Mouse (Mus musculus) telencephalon, adult 2 months (tissue): ENCODE data around the gene Pdlim1.

Source experiments
- DNase-seq: peaks from one replicate; pipeline ENCODE4 v3.0.0-alpha.2; 2011; ENCODE audit warnings: low read depth, low spot score

Gene Pdlim1

DNA sequence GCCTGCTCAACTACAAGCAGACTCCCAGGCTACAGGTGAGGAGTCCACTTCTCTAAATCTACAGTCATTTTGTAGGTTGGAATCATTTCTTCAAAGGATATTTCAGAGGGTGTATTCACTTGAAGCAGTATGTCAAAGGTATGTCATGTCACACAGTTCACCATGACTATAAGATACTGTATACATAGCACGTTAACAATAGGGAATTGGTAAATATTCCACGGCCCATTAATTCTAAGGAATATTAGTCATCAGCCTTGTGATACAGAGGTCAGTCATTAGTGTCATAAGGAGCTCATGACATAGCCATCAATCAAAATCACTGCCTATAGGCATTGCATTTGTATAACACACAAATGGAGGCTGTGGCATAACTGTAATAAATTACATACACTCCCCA lies 13.1 kb upstream of the Pdlim1 start:
- DNase-seq: no peak

DNA sequence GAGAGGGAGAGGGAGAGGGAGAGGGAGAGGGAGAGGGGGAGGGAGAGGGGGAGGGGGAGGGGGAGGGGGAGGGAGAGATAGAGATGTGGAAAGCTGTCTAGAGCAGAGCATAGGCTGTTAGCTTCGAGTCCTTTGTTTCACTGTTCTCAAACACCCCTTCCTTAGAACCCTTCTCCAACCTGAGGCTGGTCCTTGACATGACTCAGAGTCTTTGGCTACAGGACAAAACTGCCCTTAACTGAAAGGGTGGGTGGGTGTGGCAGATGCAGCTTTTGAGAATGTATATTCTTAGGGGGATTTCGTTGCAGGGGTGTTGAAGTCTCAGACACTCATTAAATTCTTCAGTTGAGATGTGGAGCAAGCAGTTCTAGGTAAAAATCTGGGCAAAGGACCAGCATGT lies 11.8 kb upstream of the Pdlim1 start:
- no peak for DNase-seq

DNA sequence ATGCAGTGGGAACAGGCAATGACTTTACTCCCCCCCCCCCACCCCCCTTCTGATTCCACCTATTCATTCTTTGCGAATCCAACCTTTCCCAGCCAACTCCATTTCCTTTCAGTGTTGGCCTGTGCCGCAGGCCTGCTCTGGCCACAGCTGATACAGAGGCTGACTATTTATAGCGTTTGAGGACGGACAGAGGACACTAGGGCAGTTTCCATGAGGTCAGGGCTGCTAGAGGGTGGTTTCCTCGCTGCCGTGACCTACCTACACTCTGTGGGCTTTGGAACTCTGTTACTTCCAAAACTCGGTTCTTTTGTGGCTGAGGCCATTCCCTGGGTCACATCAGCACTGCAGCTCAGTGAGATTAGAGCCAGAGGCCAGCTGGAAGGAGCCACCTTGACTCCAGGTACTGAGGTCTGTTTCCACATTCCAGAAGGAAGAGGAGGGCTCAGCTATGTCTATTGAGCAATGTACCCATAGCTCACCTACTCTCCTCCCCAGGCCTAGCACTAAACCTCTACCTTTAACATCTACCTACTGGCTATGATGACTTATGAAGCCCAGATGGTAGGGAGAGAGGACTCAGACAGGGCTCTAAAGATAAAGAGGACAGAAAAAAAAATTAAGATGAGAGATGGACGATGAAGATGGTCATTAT lies 6.9 kb upstream of the Pdlim1 start:
- DNase-seq: no peak

DNA sequence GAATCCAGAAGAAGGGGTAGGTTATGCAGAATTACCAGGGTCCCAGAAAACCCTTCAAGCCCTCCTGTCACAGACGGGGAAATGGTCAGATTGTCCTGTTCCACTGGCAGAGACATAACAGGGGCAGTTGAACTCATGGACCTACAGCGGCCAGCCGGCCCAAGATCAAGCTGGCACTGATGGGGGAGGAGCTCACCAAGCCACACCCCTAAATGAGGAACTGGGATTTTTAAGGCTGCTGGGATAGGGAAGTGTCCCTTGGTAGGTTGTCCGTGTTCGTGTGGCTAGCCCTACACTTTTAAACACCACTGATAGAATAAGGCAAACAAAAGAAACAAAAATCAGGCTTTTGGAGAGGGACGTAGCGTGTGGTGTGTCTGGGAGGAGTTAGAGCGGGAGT lies 5.9 kb upstream of the Pdlim1 start:
- DNase-seq: no peak

DNA sequence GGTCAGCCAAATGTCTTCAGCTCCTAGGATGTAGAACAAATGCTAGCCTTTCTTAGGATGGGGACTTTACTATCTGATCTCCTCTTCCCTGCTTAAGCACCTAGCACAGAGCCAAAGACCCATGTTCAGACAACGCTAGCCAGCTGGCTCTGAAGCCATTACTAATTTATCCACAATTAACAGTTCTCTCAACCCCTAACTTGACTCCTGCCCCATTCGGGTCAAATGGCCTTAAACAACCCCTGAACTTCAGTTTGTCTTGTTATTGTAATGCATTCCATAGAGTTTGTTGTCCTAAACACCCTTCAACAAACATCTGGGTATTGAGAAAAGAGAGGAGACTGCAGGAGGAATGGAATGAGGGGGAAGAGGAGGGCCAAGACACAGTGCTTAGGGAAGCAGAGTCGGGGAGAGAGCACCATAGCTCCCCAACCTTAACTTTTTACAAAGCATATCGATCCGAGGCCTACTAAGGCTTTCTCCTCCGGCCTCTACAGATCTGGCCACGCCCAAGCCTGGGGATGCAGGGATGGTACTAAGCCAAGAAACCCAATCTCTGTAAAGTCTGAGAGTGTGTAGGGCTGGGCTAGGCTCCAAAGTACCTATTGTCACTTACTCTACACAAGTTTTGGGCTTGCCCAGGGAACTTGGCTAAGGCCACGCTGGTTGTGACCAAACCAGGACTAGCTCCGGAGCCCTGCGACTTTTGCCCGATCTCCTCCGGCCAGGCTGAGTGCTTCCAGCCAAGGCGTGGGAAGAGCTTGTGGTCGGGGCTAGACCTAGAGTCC lies 4.0 kb upstream of the Pdlim1 start:
- DNase-seq: no peak

DNA sequence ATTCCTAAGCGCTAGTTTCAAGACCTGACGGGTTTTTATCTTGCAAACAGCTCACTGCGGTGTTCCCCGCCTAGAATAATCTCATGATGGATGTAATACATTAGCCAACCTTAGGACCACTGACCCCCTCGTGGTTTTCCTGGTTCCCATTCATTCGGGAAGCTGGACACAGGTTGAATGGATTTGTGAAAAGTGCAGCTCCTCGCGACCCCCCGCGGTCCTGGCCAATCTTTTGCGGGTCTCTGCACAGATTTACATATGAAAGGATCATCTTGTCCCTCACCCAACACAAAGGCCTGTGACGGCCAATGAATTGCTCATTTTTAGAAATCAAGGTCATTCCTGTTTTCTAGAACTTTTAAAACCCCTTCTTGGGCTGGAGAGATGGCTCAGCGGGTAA lies 1.0 kb upstream of the Pdlim1 start:
- DNase-seq: no peak

DNA sequence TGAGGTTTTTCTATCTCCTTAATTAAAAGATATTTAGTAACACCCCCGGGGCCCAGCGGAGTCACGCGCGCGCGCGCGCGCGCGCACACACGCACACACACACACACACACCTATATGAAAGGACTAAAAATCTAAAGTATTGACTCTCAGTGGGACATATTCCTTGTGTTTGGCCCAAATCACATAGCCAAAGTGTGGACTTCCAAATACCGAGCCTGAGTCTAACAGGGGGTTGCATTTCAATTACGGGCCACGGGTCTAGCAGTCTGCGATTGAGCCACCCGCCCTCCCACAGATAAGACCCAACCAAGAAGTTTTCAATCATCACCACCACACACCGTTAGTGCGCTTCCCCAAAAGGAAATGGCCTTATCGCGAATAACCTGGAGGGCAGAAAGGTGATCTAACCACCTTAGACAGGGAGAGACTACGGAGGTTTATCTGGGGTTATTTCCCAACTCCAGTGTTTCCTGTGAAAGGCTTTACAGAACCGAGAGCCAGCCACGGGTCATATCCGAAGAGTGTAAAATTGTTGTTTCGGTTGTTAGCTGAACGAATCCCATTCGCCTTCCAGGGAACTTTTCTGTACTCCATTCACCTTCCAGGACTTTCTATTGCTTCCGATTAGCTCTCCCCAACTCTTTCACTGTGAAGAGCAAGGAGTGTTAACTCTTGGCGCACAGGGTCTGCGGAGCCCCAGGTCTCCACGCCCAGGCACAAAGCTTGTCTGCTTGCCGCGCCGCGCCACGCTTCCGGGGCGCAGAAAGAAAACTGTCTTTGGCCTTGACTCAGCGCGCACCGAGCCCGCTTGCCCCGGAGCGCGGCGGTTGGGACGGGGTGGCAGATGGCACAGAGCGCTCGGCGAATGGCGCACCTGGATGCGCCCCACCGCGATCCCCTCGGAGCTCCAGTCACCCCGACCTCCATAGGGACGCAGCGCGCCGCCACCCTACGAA lies 1.0 kb downstream of the Pdlim1 start:
- DNase-seq: no peak

DNA sequence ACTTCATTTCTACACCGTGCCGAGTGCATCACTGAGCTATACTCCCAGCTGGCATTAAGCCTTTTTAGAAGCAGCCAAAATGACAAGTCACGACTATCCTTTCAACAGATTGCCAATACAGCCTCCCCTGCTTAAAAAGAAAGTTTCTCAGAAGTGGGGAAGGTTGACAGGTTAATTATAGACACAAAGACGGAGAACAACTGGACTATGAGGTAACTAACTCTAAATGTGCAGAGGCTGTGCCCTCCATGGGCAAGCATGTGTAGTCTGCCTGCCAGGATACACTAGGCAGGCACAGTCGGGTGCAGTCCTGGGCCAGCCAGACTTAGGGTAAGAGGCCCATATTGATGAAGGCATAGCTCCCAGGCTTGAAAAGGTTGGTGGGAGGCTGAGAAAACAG lies 2.1 kb downstream of the Pdlim1 start:
- no peak for DNase-seq

DNA sequence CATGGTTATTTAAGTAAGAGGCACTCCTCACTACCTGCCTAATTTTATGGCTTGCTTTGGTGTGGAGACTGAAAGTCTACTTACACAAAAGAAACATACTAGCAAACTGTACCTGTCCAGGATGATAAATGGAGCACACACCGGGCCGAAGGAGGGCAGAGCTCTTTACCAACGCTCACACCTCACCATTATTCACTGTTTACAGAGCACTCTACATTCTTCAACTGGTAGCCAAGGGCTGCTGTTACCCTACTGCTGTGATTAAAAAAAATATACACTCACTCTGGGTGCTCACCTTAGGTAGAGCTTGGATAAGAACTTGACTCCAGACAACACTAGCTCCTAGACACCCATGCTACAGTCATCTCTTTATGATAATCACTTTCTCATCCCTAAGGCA lies 3.1 kb downstream of the Pdlim1 start:
- DNase-seq: no peak

DNA sequence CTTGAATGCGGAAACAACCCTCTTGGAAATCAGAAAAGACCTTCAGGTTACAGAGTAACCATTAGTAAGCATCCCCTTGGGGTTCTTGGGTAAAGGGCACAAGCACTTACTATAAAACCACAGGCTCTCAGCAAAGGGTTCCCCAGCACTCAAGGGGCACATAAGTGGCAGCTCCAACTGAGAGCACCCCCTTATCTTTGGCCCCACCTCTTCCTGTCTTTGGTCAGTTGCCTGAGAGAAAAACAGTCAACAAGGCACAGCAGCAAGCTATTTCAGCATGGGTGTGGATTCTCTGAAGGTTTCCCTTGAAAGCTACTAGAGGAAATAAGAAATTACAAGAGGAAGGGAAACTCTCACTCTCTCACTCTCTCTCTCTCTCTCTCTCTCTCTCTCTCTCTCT lies 4.3 kb downstream of the Pdlim1 start:
- DNase-seq: no peak

DNA sequence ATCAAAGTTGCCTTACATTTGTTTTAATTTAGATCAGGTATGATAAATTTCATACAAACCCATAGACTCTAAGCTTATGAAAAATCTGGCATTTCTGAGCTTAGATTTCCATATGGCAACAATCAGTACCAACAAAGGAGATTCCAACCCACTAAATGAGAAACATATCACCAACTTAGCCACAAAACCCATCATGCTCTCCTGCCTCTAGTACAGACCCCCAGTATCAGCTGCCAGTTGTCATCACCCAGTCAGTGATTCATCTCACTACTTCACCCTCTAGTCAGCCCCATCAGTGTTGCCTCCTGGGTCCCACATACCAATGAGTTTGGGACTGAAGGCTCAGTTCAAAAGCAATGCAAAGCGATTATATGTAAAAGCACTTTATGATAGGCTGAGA lies 12.2 kb downstream of the Pdlim1 start:
- no peak for DNase-seq

DNA sequence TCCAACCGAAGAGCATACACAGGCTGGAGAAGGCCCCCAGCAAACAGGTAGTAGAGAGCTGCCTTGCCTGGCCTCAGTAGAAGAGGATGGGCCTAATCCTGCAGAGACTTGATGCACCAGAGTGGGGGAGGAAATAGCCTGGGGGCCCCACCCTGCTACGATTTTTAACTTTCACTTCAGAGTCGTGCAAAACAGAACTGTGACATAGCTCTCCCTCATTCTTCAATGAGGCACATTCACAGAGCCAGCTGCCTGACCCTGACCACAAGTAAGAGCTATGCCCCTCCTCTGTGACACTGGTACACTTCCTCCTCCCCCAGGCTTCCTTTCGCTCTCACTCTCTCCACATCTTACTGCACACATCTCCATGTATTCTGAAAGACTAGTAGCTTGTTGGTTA lies 14.2 kb downstream of the Pdlim1 start:
- no peak for DNase-seq

DNA sequence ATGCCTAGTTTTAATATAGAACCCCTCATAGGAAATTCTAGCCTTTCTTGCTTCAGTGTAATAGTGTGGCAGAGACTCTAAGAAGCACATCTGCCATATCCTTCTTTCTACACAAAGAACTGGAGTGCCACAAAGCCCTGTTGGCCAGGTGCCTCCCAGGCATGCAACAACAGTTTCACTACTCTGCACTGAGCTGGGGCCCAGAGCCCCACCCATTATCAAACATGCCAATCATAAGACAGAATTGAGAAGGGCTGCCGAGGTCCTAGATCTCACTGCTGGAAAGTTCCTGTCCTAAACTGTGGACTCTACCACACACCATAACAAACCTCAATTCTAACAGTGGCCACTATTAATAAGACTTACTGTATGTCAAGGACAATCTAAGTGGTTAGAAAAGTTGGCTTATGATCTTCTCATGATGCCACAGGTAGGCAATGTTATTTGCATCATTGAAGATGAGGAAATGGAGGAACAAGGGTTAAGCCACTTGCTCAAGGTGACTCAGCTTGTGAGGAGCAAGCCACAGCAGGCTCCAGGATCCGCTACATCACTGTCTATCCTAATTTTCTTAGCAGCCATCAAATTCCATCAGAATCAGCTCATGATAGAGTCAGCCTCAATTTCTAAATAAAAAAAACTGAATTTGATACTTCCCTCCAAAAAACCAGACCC lies 15.1 kb downstream of the Pdlim1 start:
- no peak for DNase-seq

DNA sequence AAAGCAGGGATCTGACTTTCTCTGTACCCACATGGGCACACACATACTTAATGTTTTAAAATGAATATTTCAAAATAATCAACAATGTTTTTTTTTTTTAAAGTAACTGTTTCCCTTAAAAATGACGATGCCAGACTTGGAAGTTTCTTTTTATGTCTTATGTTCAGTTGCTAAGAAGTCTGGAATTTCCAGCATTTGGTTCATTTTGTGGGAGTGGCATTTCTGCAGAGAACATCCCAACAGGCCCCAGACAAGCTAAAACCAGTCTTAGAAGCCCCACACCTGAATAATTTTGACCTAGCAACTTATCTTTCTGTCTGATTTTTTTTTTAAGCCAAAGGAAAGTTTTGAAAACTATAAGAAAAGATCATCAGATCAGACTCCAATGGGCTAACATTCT lies 16.1 kb downstream of the Pdlim1 start:
- no peak for DNase-seq

DNA sequence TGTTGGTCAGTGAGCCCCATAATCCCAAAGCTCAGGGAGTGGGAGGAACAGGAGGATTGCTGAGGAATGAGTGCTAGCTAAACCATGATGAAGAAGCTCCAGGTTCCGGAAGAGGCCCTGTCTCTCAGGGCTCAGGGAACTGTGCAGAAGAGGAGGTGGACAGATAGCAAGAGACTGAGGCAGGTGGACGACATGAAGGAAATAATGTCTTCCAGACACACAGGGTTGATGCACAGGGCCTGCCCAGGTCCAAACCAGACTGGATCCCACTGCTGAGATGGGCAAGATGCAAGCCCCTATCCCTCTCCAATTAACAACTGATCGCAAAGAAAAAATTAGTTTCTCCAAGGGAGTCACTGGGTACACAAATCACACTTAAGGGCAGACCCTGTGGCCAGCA lies 16.9 kb downstream of the Pdlim1 start:
- no peak for DNase-seq

DNA sequence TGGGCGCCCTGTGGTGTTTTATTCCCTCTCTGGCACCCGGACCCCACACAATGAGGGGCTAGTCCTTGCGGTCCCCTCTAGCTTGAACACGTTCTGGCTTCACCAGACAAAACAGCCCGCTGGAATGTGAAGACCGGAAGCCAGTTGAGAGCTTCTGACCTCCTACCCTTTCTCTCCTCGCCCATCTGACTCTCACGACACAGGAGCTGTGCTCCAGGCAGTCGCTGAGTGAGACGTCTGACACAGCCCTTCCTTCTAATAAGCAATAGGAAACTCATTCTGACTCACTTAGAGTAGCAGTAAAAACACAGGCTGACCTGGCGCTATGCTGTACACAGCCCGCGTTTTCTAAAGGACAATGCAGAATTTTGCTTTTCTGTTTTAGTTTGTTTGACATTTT lies 17.9 kb downstream of the Pdlim1 start:
- DNase-seq: no peak

DNA sequence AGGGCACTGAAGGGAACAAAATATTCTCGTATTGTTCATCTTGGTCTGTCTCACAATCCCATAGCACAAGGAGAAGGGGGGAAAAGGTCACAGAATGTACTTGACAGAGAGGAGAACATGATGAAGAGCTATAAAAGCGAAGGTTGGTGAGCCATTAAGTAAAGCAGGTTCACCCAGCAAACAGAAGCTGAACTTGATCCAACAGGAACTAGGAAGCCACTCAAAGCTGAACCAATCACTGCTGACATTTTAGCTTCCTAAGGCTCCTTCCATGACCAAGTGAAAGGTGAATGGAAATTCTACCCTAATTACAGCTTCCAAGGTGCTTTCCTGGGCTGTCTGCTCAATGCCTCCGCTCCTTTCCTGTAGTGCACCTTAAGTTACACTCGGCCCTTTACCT lies 20.5 kb downstream of the Pdlim1 start:
- no peak for DNase-seq

DNA sequence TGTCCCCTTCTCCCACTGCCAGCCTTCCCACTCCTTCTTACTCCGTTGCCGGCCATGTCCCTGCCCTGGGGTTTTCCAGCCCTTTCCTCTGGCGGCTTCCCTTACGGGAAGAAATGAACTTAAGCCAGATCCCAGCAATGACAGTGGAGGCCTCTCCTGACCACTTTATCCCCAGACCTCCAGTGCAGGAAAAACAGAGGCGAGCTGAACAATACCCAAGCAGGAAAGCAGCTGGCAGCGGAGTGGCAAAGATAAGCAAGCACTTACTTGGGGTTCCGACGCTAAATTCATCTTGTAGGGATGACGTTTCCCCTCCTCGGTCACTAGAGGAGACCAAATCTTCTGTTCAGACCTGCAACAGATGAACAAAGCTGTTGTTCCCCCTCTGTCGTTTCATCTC lies 22.3 kb downstream of the Pdlim1 start:
- DNase-seq: no peak

DNA sequence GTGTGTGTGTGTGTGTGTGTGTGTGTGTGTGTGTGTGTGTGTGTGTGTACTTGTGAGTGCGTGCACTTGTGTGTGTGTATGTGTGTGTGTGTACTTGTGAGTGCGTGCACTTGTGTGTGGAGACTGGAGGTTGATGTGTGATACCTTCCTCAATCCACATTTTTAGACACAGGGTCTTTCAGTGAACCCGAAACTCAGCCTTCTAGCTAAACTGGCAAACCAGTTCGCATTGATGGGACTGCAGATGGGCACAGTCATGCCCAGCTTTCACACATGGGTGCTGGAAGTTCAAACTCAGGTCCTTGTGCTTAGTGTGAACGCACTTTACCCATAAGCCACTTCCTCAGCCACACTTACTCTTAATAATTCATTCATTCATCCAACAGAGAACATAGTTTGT lies 23.2 kb downstream of the Pdlim1 start:
- DNase-seq: no peak

DNA sequence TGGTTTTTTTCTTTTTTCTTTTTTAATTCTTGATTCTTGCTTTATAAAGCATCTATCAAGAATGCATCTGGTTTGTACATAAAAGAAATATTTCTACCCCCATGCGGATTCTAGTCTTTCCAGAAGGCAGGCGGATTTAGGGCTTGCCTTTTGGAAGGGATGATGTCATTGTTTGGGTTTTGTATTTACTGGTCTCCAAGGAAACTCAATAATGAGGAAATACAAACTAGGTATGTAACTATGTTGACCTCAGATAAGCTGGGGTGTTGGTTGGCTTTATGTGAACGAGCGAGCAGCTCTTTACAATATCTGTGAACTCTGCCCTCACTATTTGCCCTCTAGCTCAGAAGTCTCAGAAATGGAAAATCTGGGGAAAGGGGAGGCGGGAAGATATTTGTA lies 24.4 kb downstream of the Pdlim1 start:
- no peak for DNase-seq

DNA sequence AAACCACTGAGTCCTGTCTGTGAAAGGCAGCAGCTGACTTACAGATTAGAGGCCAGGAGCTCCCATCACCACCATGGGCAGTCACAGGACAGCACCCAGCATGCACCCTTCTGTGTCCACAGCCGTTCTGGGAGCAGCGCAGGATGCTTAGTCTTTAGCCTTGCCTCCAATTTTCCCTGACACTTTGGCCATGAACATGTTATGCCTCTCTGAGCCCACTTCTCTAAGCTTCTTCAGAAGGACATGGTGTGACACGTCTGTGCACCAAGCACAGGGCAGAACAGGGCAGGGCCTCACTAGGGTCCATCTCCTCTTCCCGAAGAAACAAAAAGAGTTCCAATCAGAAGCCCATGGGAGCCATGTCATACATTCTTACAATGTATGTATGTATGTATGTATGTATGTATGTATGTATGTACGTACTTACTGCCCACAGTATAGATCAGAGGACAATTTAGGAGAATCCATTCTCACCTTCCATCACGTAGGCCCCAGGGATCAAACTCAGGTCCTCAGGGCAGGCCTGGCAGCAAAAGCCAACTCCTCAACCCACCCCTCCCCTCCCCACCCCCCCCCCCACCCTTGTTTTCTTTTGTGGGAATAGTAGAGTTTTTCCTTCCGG lies 24.9 kb downstream of the Pdlim1 start:
- no peak for DNase-seq
